Mouse (Mus musculus): ENCODE measurements around the gene Gm20388.

DNA sequence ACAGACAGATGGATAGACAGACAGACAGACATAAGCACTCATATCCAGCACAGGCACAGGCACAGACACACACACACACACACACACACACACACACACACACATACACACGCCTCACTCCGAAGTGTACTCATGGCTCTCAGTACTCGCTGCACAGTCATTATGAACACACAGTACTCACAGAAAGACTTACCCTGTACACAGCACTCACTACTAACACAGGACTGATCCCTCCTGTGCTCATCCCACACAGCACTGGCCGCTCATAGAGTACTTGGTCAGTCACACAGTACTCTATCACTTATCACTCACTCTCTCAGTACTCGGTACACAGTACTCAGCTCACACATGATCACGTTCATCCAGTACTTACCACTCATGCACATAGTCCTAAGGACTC is 462.0 kb downstream of the Gm20388 start:
- TF ChIP-seq ZC3H11A (IDR thresholded peaks at IDR 0.05; ENCODE audit: borderline replicate concordance, low read depth, low read length): no peak
- TF ChIP-seq HCFC1 (IDR thresholded peaks at IDR 0.05; ENCODE audit: borderline replicate concordance, insufficient read depth, low read length): no peak
- no peak for TF ChIP-seq MAFK (IDR thresholded peaks at IDR 0.05; ENCODE audit: insufficient read depth, low read depth, low read length)
